Mouse (Mus musculus) heart, adult 2 months (tissue): Measurements from ENCODE around the gene Mxra7. TPM values are rescaled to one million over a fixed set of nuclear protein-coding genes. Genes with fewer than 3 reads are reported as not detected.

Source experiments
- DNase-seq, 2 experiments: peaks; one replicate each; pipeline ENCODE4 v3.0.0; 2021
- H3K27ac ChIP-seq: fragments of 200-600 bp; 2 replicates; pipeline ENCODE4 v1.8.1; 2022
- H3K27me3 ChIP-seq: fragments of 200-500 bp; 2 replicates; pipeline ENCODE4 v1.6.1; 2012; ENCODE audit warnings: mild to moderate bottlenecking, low read length, inconsistent platforms, mixed read lengths; ENCODE audit not compliant: control insufficient read depth, insufficient read depth
- H3K36me3 ChIP-seq: fragments of 200-500 bp; 2 replicates; pipeline ENCODE4 v1.6.1; 2012; ENCODE audit warnings: low read length, inconsistent platforms; ENCODE audit not compliant: control insufficient read depth, insufficient read depth
- H3K4me1 ChIP-seq: fragments of 200-500 bp; 2 replicates; pipeline ENCODE4 v1.6.1; 2011; ENCODE audit warnings: low read length; ENCODE audit not compliant: control insufficient read depth, insufficient read depth
- H3K4me3 ChIP-seq: fragments of 200-600 bp; 2 replicates; pipeline ENCODE4 v1.8.1; 2022
- H3K79me2 ChIP-seq: fragments of 200-500 bp; replicated peaks from 2 replicates; pipeline ENCODE4 v1.6.1; 2012; ENCODE audit warnings: mild to moderate bottlenecking, inconsistent platforms, low read length, moderate library complexity, mixed read lengths; ENCODE audit not compliant: control insufficient read depth, insufficient read depth
- H3K9ac ChIP-seq: fragments of 200-500 bp; 2 replicates; pipeline ENCODE4 v1.6.1; 2012; ENCODE audit warnings: low read depth, mild to moderate bottlenecking, control low read depth, inconsistent platforms, low read length, mixed read lengths
- CTCF ChIP-seq: fragments of 200-600 bp; IDR thresholded peaks from 2 replicates; pipeline ENCODE4 v1.8.1; 2022; ENCODE audit warnings: antibody characterized with exemption, mild to moderate bottlenecking, moderate library complexity
- EP300 ChIP-seq: fragments of 200-500 bp; IDR thresholded peaks from 2 replicates; pipeline ENCODE4 v1.6.1; 2011; ENCODE audit warnings: low read depth, low read length, control low read depth; ENCODE audit not compliant: insufficient read depth
- POLR2A ChIP-seq: fragments of 200-500 bp; IDR thresholded peaks from 2 replicates; pipeline ENCODE4 v1.6.1; 2011; ENCODE audit warnings: mild to moderate bottlenecking, low read depth, low read length, control low read depth; ENCODE audit not compliant: insufficient read depth
- WGBS: fragments of 180-500 bp; shearing (Covaris S2); methylation state at CpG from one replicate; pipeline ENCODE4 v1.1.7; 2018; 5-methylcytosine and 5-hydroxymethylcytosine counted together
- intact Hi-C: fragments of 180-260 bp; cut with DNase I; formaldehyde crosslinking; loops from one replicate; pipeline ENCODE4 v1.15.1; 2025
- polyA plus RNA-seq: library from polyadenylated mRNA; depleted of rRNA; stranded (reverse); fragments of >200 nt; gene quantifications from 2 replicates; pipeline ENCODE4 v1.2.3, GENCODE M21; 2012
- total RNA-seq, 2 experiments: library from RNA; stranded (reverse); gene quantifications; 2 replicates each; pipeline ENCODE4 v1.2.3; 2021

The Mxra7 gene
- total and polyA plus RNA-seq, 3 experiments, result 10.4 to 19.4 (median 15.1) TPM

DNA sequence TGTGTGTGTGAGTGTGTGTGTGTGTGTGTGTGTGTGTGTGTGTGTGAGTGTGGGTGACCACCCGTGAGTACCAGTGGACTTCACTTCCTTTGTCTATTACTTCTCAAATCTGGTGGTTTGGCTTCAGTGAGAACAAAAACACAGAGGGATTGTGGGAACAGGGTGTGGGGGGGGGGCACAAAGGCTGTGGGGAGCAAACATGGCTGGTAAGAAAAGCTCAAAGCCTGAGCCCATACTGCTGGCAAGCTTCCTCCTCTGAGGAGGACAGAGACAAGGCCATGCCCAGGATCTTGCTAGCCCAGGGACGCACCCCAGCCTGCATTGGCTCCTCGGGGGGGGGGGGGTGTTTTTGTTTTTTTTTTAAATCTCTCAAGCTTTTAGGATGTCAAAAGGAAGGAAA is 20.3 kb downstream of the Mxra7 start:
- intact Hi-C loops, result loop anchor here (5.0 to 10.0 kb wide), 3 partner anchors 55 to 133 kb away; no protein-coding TSS in a partner anchor
- DNase-seq, result no peak

DNA sequence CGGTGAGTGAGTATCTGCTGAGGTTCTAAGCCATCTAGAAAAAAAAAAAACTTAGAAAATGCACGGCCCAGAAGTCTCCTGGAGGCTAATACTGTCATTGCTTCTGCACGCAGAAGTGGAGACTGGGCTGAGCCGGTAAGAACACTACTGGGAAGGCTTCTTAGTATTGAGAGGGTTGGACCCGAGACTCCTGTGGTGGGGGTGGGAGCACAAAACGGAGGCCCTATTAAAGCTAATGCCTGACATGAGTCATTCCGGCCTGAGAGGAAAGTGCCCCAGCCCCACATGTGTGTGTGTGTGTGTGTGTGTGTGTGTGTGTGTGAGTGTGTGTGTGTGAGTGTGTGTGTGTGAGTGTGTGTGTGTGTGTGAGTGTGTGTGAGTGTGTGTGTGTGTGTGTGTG is 20.7 kb downstream of the Mxra7 start:
- H3K4me1 ChIP-seq, result peaks cover 5% of the 10 kb centered on the region
- no peak for DNase-seq
- H3K36me3 ChIP-seq, result no peaks in the 10 kb centered on the region
- no peak overlapping the region for H3K9ac ChIP-seq
- TF ChIP-seq CTCF (peak; percentile 21; the same call in 1 of the 2 replicates), POLR2A (no peak)
- WGBS, result 39% methylated on average over 7 of the region's 7 CpGs
- intact Hi-C loops, result loop anchor here (5.0 to 10.0 kb wide), 3 partner anchors 55 to 132 kb away; no protein-coding TSS in a partner anchor
- no peaks in the 10 kb centered on the region for H3K27me3 ChIP-seq
- peak overlapping the region; percentile 65 for H3K27ac ChIP-seq
- no peak overlapping the region for H3K4me3 ChIP-seq
- no peaks in the 10 kb centered on the region for H3K79me2 ChIP-seq

More for the DNA sequence above, 20.3 kb downstream of the Mxra7 start:
- H3K9ac ChIP-seq, result no peak overlapping the region
- peak overlapping the region; percentile 52; the same call in 1 of the 2 replicates for H3K27ac ChIP-seq
- H3K79me2 ChIP-seq, result no peaks in the 10 kb centered on the region
- 28% methylated on average over 3 of the region's 3 CpGs for WGBS
- H3K27me3 ChIP-seq, result no peaks in the 10 kb centered on the region
- H3K4me3 ChIP-seq, result no peak overlapping the region
- H3K36me3 ChIP-seq, result no peaks in the 10 kb centered on the region
- TF ChIP-seq CTCF, result no peak
- TF ChIP-seq POLR2A, result no peak
- no peak for TF ChIP-seq EP300
- peaks cover 5% of the 10 kb centered on the region for H3K4me1 ChIP-seq

DNA sequence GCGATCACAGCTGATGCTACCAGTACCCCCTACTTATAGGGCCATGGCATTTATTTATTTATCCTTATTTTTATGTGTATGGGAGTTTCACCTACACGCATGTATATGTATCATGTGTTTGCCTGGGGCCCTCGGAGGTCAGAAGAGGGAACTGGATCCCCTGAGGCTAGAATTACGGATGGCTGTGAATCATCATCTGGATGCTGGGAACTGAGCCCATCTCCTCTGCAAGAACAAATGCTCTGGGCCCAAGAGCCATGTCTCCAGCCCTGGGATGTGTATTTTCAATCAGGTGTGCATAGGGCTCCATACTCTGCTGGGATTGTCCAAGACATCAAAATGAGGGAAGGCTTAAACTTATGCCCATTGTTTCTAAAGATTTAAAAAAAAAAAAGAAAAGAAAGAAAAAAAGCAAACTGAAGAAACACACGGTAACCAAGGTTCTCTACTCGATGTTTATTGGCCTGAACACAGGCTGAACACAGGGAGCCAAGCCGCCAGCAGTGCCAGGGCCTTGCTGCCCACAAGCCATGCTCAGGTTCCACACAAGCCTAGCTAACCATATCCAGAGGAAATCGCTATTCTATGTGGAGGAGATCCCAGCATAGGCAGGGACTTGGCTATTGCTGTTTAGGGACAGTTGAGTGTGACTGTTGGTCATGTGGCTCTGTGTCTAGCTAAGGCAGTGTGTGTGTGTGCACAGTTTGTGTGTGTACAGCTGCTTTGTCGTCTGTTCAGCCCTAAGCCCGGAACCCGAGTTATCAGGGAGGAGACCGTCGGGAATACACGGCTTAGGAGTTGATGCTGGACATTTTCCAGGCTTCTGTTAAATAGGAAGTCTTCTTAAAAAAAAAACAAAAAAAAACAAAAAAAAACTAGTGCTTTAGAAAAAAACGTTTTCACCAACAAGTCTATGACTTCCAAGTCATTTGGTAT is 21.4 kb downstream of the Mxra7 start:
- Histone ChIP-seq H3K36me3 (no peaks in the 10 kb centered on the region), H3K9ac (no peak overlapping the region), H3K27me3 (no peaks in the 10 kb centered on the region), H3K79me2 (no peaks in the 10 kb centered on the region), H3K4me1 (peaks cover 5% of the 10 kb centered on the region), H3K4me3 (no peak overlapping the region), H3K27ac (peak overlapping the region; percentile 74)
- intact Hi-C loops, result loop anchor here (5.0 to 10.0 kb wide), 3 partner anchors 54 to 132 kb away; no protein-coding TSS in a partner anchor
- no peak for TF ChIP-seq CTCF
- TF ChIP-seq POLR2A, result no peak
- 0 out of 2 replicates have a peak, but pooled peaks have one; percentile 35 for TF ChIP-seq EP300
- 43% methylated on average over 15 of the region's 15 CpGs for WGBS
- DNase-seq, result peak; percentile 48 to 63

DNA sequence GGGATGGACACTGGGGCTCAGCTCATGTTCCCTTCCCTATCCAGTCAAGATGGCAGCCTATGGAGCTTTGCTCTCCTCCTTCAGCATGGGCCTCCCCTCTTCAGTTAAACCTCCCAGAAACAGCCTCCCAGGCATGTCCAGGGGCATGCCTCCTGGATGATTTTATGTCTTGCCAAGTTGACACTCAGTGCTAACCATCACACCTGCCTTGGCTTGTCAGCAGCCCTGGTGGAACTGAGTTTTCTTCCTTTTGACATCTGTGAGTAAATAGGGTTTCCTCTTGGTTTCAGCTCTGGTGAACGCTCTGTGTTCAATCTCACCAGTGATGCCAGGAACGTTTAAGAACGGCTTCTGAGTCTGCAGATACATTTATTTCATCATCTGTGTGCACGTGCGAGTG is 25.1 kb downstream of the Mxra7 start:
- Histone ChIP-seq H3K27me3 (no peaks in the 10 kb centered on the region), H3K4me1 (peaks cover 7% of the 10 kb centered on the region), H3K36me3 (no peaks in the 10 kb centered on the region), H3K9ac (no peak overlapping the region), H3K27ac (no peak overlapping the region), H3K79me2 (no peaks in the 10 kb centered on the region), H3K4me3 (no peak overlapping the region)
- no peak for DNase-seq
- intact Hi-C loops, result loop anchor here (10.0 kb wide), 1 partner anchor 128 kb away; no protein-coding TSS in a partner anchor
- no peak for TF ChIP-seq POLR2A
- TF ChIP-seq CTCF, result no peak
- no peak for TF ChIP-seq EP300
- WGBS, result 83% methylated on average over 5 of the region's 5 CpGs

DNA sequence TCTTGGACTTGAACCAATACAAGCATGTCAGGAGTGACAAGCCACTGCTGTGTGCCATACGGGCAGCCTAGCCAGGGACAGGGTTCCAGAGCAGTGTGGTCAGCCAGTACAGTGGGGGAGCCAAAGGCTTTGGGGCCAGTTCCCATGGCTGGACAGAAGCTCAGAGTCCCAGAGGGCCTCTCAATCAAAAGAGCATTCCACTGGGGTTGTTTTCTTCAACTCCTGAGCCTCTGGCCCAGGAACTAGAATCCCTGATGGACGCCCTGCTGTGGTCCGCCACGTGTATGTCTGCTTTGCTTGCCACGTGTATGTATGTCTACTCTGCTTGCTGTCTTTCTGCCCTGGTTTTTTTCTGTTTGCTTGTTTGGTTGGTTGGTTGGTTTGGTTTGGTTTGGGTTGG is 26.7 kb downstream of the Mxra7 start:
- intact Hi-C loops, result loop anchor here (10.0 kb wide), 1 partner anchor 126 kb away; no protein-coding TSS in a partner anchor
- Histone ChIP-seq H3K4me1 (peaks cover 3% of the 10 kb centered on the region), H3K36me3 (no peaks in the 10 kb centered on the region), H3K9ac (no peak overlapping the region), H3K27me3 (no peaks in the 10 kb centered on the region), H3K4me3 (no peak overlapping the region), H3K79me2 (no peaks in the 10 kb centered on the region), H3K27ac (peak overlapping the region; percentile 23; the same call in 1 of the 2 replicates)
- no peak for DNase-seq
- no peak for TF ChIP-seq CTCF
- TF ChIP-seq EP300, result no peak
- TF ChIP-seq POLR2A, result no peak
- WGBS, result 56% methylated on average over 5 of the region's 5 CpGs

DNA sequence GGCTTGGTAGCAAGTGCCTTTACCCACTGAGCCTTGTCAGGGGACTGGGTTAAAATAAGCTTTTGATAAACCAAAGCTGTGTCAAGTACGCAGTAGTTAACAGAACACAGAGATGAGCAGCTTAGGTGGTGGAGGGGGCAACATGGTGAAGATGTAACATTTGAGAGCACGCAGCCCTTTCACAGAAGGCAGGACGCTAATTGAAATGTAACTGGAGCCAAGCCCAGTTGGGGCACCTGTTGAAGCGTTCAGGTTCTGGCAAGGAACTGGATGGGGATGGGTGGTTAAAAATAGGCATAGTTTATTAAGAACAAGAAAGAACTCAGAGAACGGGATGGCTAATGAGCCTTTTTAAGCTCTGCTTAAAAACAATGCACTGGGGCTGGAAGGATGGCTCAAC is 28.5 kb downstream of the Mxra7 start:
- Histone ChIP-seq H3K79me2 (no peaks in the 10 kb centered on the region), H3K27me3 (no peaks in the 10 kb centered on the region), H3K4me3 (no peak overlapping the region), H3K4me1 (peaks cover 3% of the 10 kb centered on the region; the same call in 1 of the 2 replicates), H3K36me3 (no peaks in the 10 kb centered on the region), H3K27ac (peak overlapping the region; percentile 17), H3K9ac (no peak overlapping the region)
- TF ChIP-seq CTCF (no peak), EP300 (no peak)
- WGBS, result 42% methylated on average over 5 of the region's 5 CpGs
- DNase-seq, result no peak
- intact Hi-C loops, result no loop called here
